8 mouse cellular contexts compared by ENCODE assay signal in the genomic region with DNA sequence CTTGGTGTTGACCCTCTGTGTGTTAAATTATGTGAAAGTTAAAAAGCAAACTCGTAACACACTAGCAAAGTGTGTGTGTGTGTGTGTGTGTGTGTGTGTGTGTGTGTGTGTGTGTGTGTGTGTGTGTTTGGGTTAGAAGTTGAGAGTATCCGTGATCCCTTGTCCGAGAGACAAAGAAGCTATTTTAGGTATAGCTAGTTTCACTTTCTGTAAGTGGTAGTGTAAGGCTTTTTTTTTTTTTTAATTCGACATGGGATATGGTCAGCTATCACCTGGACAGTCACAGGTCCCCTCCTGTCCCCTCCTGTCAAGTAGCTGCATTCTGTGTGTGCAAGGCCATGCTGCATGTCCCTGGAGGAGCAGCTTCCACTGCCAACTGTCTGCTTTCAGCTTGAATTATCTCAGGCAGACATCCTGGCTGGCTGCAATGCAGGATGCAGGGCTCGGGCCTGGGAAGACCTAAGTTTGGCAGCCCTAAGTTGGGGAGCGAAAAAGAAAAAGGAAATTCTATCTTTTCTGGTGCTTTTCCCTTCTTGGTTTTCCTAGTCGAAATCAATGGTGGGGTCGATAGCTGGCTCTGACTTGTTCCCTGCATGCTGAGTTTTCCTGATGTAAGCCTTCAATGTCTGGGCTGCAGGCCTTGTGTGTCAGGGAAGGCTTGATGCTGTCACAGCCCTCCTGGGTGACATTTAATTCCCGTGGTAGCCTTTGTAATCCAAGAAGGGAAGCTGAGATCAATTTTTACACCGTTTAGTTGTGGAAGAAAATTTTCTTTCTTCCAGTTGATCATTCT.
A peak's percentile ranks its signal among the peaks of the same experiment; 100 is the strongest.
DNase-seq lines count a peak whose midpoint lies in the region; ATAC-seq and TF ChIP-seq lines count a peak whose summit lies in the region.

No protein-coding gene starts in this region.

- no peak overlapping the region for H3K4me3 ChIP-seq in liver, adult 2 months (ENCODE audit: insufficient read depth, low read depth, low read length)
- H3K4me3 ChIP-seq in hindbrain, embryonic 15.5 days, result no peak overlapping the region
- H3K4me3 ChIP-seq in lung, postnatal 0 days (ENCODE audit: low read depth, low read length), result peak overlapping the region; percentile 6; the same call in 1 of the 2 replicates

- TF ChIP-seq POLR2A in liver, adult 2 months (IDR thresholded peaks at IDR 0.05; ENCODE audit: extremely low read depth, insufficient read depth, low read length), result no peak

- H3K79me2 ChIP-seq in liver, adult 2 months (ENCODE audit: control insufficient read depth, insufficient read depth, low read length), result peaks cover 28% of the 10 kb centered on the region

- TF ChIP-seq CTCF in liver, adult 2 months (IDR thresholded peaks at IDR 0.05; ENCODE audit: low read depth, low read length), result no peak
- TF ChIP-seq CTCF in lung, postnatal 0 days (IDR thresholded peaks at IDR 0.05), result no peak

- no peaks in the 10 kb centered on the region for H3K36me3 ChIP-seq in liver, adult 2 months (ENCODE audit: control insufficient read depth, insufficient read depth, low read length)
- H3K36me3 ChIP-seq in hindbrain, embryonic 15.5 days, result no peaks in the 10 kb centered on the region
- no peaks in the 10 kb centered on the region for H3K36me3 ChIP-seq in lung, postnatal 0 days (ENCODE audit: insufficient read depth, low read length)

- peaks cover 22% of the 10 kb centered on the region for H3K4me1 ChIP-seq in liver, adult 2 months (ENCODE audit: control insufficient read depth, insufficient read depth, low read length)
- peaks cover 54% of the 10 kb centered on the region for H3K4me1 ChIP-seq in hindbrain, embryonic 15.5 days (replicated peaks)
- H3K4me1 ChIP-seq in lung, postnatal 0 days (ENCODE audit: insufficient read depth, low read depth, low read length), result no peaks in the 10 kb centered on the region; the same call in 1 of the 2 replicates

- 4% methylated on average over 10 of the region's 10 CpGs for WGBS in liver, adult 2 months
- 36% methylated on average over 10 of the region's 10 CpGs for WGBS in hindbrain, embryonic 15.5 days
- WGBS in lung, postnatal 0 days, result 29% methylated on average over 10 of the region's 10 CpGs

- no peaks in the 10 kb centered on the region for H3K27me3 ChIP-seq in liver, adult 2 months (ENCODE audit: control insufficient read depth, insufficient read depth, low read length)
- H3K27me3 ChIP-seq in hindbrain, embryonic 15.5 days, result no peaks in the 10 kb centered on the region
- H3K27me3 ChIP-seq in lung, postnatal 0 days (replicated peaks; ENCODE audit: insufficient read depth, low read length), result no peaks in the 10 kb centered on the region

- no peaks in the 10 kb centered on the region for H3K9me3 ChIP-seq in hindbrain, embryonic 15.5 days
- no peaks in the 10 kb centered on the region for H3K9me3 ChIP-seq in lung, postnatal 0 days (ENCODE audit: low read length)

- peak overlapping the region; percentile 11; the same call in 1 of the 2 replicates for H3K4me2 ChIP-seq in hindbrain, embryonic 15.5 days
- H3K4me2 ChIP-seq in lung, postnatal 0 days (replicated peaks; ENCODE audit: low read depth, low read length), result peak overlapping the region; percentile 43

- H3K27ac ChIP-seq in liver, adult 2 months (replicated peaks; ENCODE audit: insufficient read depth, low read depth, low read length), result peak overlapping the region; percentile 17
- H3K27ac ChIP-seq in hindbrain, embryonic 15.5 days (replicated peaks), result peak overlapping the region; percentile 68
- H3K27ac ChIP-seq in lung, postnatal 0 days (ENCODE audit: low read length), result peak overlapping the region; percentile 55

- DNase-seq in liver, adult 2 months (ENCODE audit: extremely low read depth, low read depth, low spot score), result peak; percentile 70
- no peak for DNase-seq in liver
- DNase-seq in cerebellum, adult 11 months, result peak; percentile 52
- peak; percentile 35 for DNase-seq in gastrocnemius, adult 18-20 months (ENCODE audit: low spot score)
- DNase-seq in lung, postnatal 0 days (ENCODE audit: low spot score), result peak; percentile 37
- DNase-seq in frontal cortex, postnatal 25 days (ENCODE audit: low spot score in 2 of 2), result no peak
- no peak for DNase-seq in thymus, postnatal 25 days

- H3K9ac ChIP-seq in liver, adult 2 months (ENCODE audit: low read depth, low read length), result peak overlapping the region; percentile 17; the same call in 1 of the 2 replicates
- H3K9ac ChIP-seq in hindbrain, embryonic 15.5 days, result no peak overlapping the region
- no peak overlapping the region for H3K9ac ChIP-seq in lung, postnatal 0 days (replicated peaks; ENCODE audit: low read depth)

- no peak for TF ChIP-seq EP300 in lung, postnatal 0 days (IDR thresholded peaks at IDR 0.05)

- ATAC-seq in hindbrain, embryonic 15.5 days (ENCODE audit: low FRiP score, low read depth), result peak; percentile 33; the same call in 1 of the 2 replicates
- no peak for ATAC-seq in lung, postnatal 0 days

Comparison
In these comparisons a context has a peak if more than half of its experiments do, and no peak if none do; other contexts are left out.
1. DNase-seq: peak in liver, adult 2 months (single experiment), cerebellum, adult 11 months (single experiment), gastrocnemius, adult 18-20 months (single experiment) and lung, postnatal 0 days (single experiment); none in liver (single experiment), frontal cortex, postnatal 25 days (0 of 2) and thymus, postnatal 25 days (single experiment).
2. H3K27ac ChIP-seq: peak in every context shown above with its lines; median percentile 68 in hindbrain, embryonic 15.5 days; 55 in lung, postnatal 0 days; 17 in liver, adult 2 months.